Mouse (Mus musculus): ENCODE measurements at regions not wholly inside any gene's neighbourhood (a gene's known extent, or its start where the extent isn't known, plus 50 kb on each side); places are given as distances from the start of the nearest gene placed in this dataset.

- TF ChIP-seq CTCF (IDR thresholded peaks at IDR 0.05; ENCODE audit: insufficient read depth, low read depth, low read length) (no peak), POLR2A (IDR thresholded peaks at IDR 0.05; ENCODE audit: insufficient read depth, low read depth, low read length) (no peak)
Observed at GRCm38 (mm10) chr3:34571630-34572029, 78.6 kb upstream of the Sox2 start.
